Mouse (Mus musculus) intestine, embryonic 16.5 days (tissue): ENCODE measurements at regions not wholly inside any gene's neighbourhood (a gene's known extent, or its start where the extent isn't known, plus 50 kb on each side); places are given as distances from the start of the nearest gene placed in this dataset.

Experiments used
- ATAC-seq: fragments of 200-750 bp; cut with Nextera tagmentation; 2 replicates; pipeline ENCODE4 v1.8.0; 2017; ENCODE audit warnings: moderate TSS enrichment, moderate library complexity
- H3K27ac ChIP-seq: fragments of 300-500 bp; sonication (generic); 2 replicates; pipeline ENCODE4 v1.5.1; 2014; ENCODE audit warnings: mild to moderate bottlenecking, low read length
- H3K27me3 ChIP-seq: fragments of 300-500 bp; sonication (generic); replicated peaks from 2 replicates; pipeline ENCODE4 v1.6.1; 2014; ENCODE audit warnings: low read length, control low read depth, mixed read lengths; ENCODE audit not compliant: control insufficient read depth, insufficient read depth
- H3K36me3 ChIP-seq: fragments of 300-500 bp; sonication (generic); 2 replicates; pipeline ENCODE4 v1.6.1; 2014; ENCODE audit warnings: low read length, control low read depth; ENCODE audit not compliant: control insufficient read depth, insufficient read depth
- H3K4me1 ChIP-seq: fragments of 300-500 bp; sonication (generic); 2 replicates; pipeline ENCODE4 v1.6.1; 2014; ENCODE audit warnings: low read length, control low read depth, mixed read lengths; ENCODE audit not compliant: control insufficient read depth, insufficient read depth
- H3K4me2 ChIP-seq: fragments of 300-500 bp; sonication (generic); 2 replicates; pipeline ENCODE4 v1.6.1; 2014; ENCODE audit warnings: low read depth, low read length, control low read depth
- H3K4me3 ChIP-seq: fragments of 300-500 bp; sonication (generic); 2 replicates; pipeline ENCODE4 v1.5.1; 2014; ENCODE audit warnings: mild to moderate bottlenecking, low read length
- H3K9ac ChIP-seq: fragments of 300-500 bp; sonication (generic); 2 replicates; pipeline ENCODE4 v1.6.1; 2014; ENCODE audit warnings: low read depth, low read length
- H3K9me3 ChIP-seq: fragments of 300-500 bp; sonication (generic); 2 replicates; pipeline ENCODE4 v1.6.1; 2016; ENCODE audit warnings: low read length, control low read depth; ENCODE audit not compliant: control insufficient read depth
- whole genome bisulfite sequencing: fragments of 180-500 bp; shearing (Covaris S2); extraction: QIAGEN DNeasy Blood & Tissue Kit; methylation state at CpG from one replicate; pipeline ENCODE4 v1.1.7; 2014; 5-methylcytosine and 5-hydroxymethylcytosine counted together

GRCm38 (mm10) chr16:87645526-87646434 is 53.0 kb upstream of the Bach1 start:
- ATAC-seq, result no peak; the same call in 1 of the 2 replicates

DNA sequence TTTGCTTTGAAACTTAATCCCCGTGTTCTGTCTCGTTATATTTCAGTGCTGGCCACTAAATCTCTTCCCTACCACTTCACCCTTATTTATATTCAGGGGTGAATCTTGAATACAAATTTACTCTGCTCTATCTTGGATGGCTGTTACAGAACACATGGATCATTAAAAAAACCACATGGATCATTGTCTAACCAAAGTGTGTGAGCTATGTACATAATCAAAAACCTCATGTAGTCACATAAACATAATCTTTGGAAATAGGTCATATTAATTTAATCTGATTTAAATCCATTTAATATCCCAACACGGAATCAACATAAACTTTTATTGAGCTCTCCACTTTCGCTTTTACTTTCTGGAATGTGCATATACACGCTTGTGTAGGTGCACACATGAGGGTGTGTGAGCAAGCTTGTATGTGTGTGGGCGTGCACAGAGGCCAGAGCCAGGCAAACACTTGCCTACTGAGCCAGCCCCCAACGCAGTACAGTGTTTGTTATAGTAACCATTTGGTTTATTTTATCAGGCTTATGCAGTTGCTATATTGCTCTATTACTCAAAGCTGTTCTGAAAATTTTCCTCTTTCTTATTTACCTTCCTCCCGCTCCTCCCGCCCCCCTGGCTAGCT is 52.2 kb upstream of the Bach1 start:
- H3K4me2 ChIP-seq, result no peak overlapping the region
- no peaks in the 10 kb centered on the region for H3K27me3 ChIP-seq
- H3K4me3 ChIP-seq, result no peak overlapping the region
- H3K4me1 ChIP-seq, result peaks cover 3% of the 10 kb centered on the region; the same call in 1 of the 2 replicates
- H3K9me3 ChIP-seq, result no peaks in the 10 kb centered on the region
- no peak overlapping the region for H3K27ac ChIP-seq
- 0 out of 2 replicates have a peak, but pooled peaks have one; percentile 50 for ATAC-seq
- H3K36me3 ChIP-seq, result no peaks in the 10 kb centered on the region
- 54% methylated on average over 9 of the region's 9 CpGs for WGBS
- H3K9ac ChIP-seq, result no peak overlapping the region

More at GRCm38 (mm10) chr16:87645526-87646434, 53.0 kb upstream of the Bach1 start:
- H3K27ac ChIP-seq, result no peak overlapping the region
- no peak overlapping the region for H3K9ac ChIP-seq
- peaks cover 3% of the 10 kb centered on the region; the same call in 1 of the 2 replicates for H3K4me1 ChIP-seq
- H3K27me3 ChIP-seq, result no peaks in the 10 kb centered on the region
- 45% methylated on average over 12 of the region's 12 CpGs for WGBS
- H3K4me3 ChIP-seq, result no peak overlapping the region
- H3K9me3 ChIP-seq, result no peaks in the 10 kb centered on the region
- H3K36me3 ChIP-seq, result no peaks in the 10 kb centered on the region
- H3K4me2 ChIP-seq, result no peak overlapping the region
